Mouse (Mus musculus) lung, postnatal 10 days (tissue): ENCODE data around the gene Rbp1.

Experiments used
- DNase-seq: peaks from one replicate; pipeline ENCODE4 v3.0.0; 2021

The Rbp1 gene

GRCm38 (mm10) chr9:98425351-98425880 is 2.7 kb downstream of the Rbp1 start:
- DNase-seq, result peak; percentile 7

- DNase-seq, result no peak
Measured at GRCm38 (mm10) chr9:98427906-98428517, 5.3 kb downstream of the Rbp1 start.

- peak; percentile 76 for DNase-seq
Measured at GRCm38 (mm10) chr9:98428783-98429182, 6.0 kb downstream of the Rbp1 start.

GRCm38 (mm10) chr9:98429806-98430205 is 7.0 kb downstream of the Rbp1 start:
- DNase-seq, result peak; percentile 64

GRCm38 (mm10) chr9:98430528-98430927 is 7.8 kb downstream of the Rbp1 start:
- peak; percentile 5 for DNase-seq

GRCm38 (mm10) chr9:98433021-98433420 is 10.3 kb downstream of the Rbp1 start:
- no peak for DNase-seq

- no peak for DNase-seq
Measured at GRCm38 (mm10) chr9:98433956-98434588, 11.3 kb downstream of the Rbp1 start.

GRCm38 (mm10) chr9:98437819-98438218 is 15.1 kb downstream of the Rbp1 start:
- no peak for DNase-seq

- DNase-seq, result no peak
Measured at GRCm38 (mm10) chr9:98439091-98439490, 16.3 kb downstream of the Rbp1 start.

- DNase-seq, result peak; percentile 55
Measured at GRCm38 (mm10) chr9:98442638-98443037, 19.9 kb downstream of the Rbp1 start.

- no peak for DNase-seq
Measured at GRCm38 (mm10) chr9:98445359-98446149, 22.8 kb downstream of the Rbp1 start.

GRCm38 (mm10) chr9:98450976-98451375 is 28.2 kb downstream of the Rbp1 start:
- DNase-seq, result no peak

GRCm38 (mm10) chr9:98466709-98467108 is 43.9 kb downstream of the Rbp1 start:
- no peak for DNase-seq

- DNase-seq, result no peak
Measured at GRCm38 (mm10) chr9:98480172-98480749, 57.5 kb downstream of the Rbp1 start.

GRCm38 (mm10) chr9:98482256-98482655 is 59.5 kb downstream of the Rbp1 start:
- no peak for DNase-seq

GRCm38 (mm10) chr9:98485020-98485419 is 62.3 kb downstream of the Rbp1 start:
- DNase-seq, result no peak

GRCm38 (mm10) chr9:98485815-98486214 is 63.1 kb downstream of the Rbp1 start, which contains the start of gene Rbp2:
Rbp2 (plus strand) TSS chr9:98486115.
- no peak for DNase-seq

GRCm38 (mm10) chr9:98487273-98487672 is 64.5 kb downstream of the Rbp1 start:
- peak; percentile 72 for DNase-seq

- DNase-seq, result no peak
Measured at GRCm38 (mm10) chr9:98489532-98489931, 66.8 kb downstream of the Rbp1 start.

GRCm38 (mm10) chr9:98490128-98490527 is 67.4 kb downstream of the Rbp1 start:
- DNase-seq, result peak; percentile 10

- no peak for DNase-seq
Measured at GRCm38 (mm10) chr9:98491071-98491470, 68.3 kb downstream of the Rbp1 start.

GRCm38 (mm10) chr9:98492212-98492611 is 69.5 kb downstream of the Rbp1 start:
- DNase-seq, result no peak

- DNase-seq, result no peak
Measured at GRCm38 (mm10) chr9:98492821-98493220, 70.1 kb downstream of the Rbp1 start.
